Mouse (Mus musculus) Patski (cell line): Measurements from ENCODE around the gene A630095N17Rik. TPM values are rescaled to one million over a fixed set of nuclear protein-coding genes. Genes with fewer than 3 reads are reported as not detected.
A peak's percentile ranks its signal among the peaks of the same experiment; 100 is the strongest.

ENCODE experiments used
- ATAC-seq: fragments of 100-300 bp; one replicate; pipeline ENCODE4 v1.8.0; 2021
- CTCF ChIA-PET: fragments of 350-600 bp; sonication (Branson Sonifier 250); formaldehyde crosslinking; loops from one replicate; lab custom pipeline; 2022; ENCODE audit warnings: inconsistent platforms; lab: Charles Lee
- POLR2A ChIA-PET: fragments of 350-600 bp; sonication (Branson Sonifier 250); formaldehyde crosslinking; loops from one replicate; lab custom pipeline; 2022; ENCODE audit warnings: antibody characterized with exemption, inconsistent platforms; lab: Charles Lee
- DNase-seq: peaks from one replicate; pipeline ENCODE4 v3.0.0-alpha.2; 2011; ENCODE audit warnings: low read depth, low spot score
- H3K27me3 ChIP-seq: fragments of 371-371 bp; one replicate; pipeline ENCODE4 v1.5.1; 2021
- CTCF ChIP-seq: fragments of 100-300 bp; IDR thresholded peaks from one replicate; pipeline ENCODE4 v1.5.1; 2021
- in situ Hi-C: fragments of 300-500 bp; cut with MboI; formaldehyde crosslinking; loops from 3 replicates; pipeline ENCODE4 v1.11.1; 2018; ENCODE audit warnings: low pct_unique_long_range_greater_than_20kb, mixed read lengths
- polyA plus RNA-seq: library from polyadenylated mRNA; unstranded; gene quantifications from one replicate; pipeline ENCODE4 v1.2.3, GENCODE M21; 2021

A630095N17Rik gene
- polyA plus RNA-seq, 1 experiment from 2014 or later: 0.15 TPM

- CTCF ChIA-PET: no interaction called here
- POLR2A ChIA-PET: interaction anchor here (0.9 kb wide), 1 partner anchor 8 kb away, joined by 3 read pairs; no protein-coding TSS in a partner anchor
- DNase-seq (no peak), ATAC-seq (no peak)
- in situ Hi-C loops: no loop called here
- H3K27me3 ChIP-seq: no peaks in the 10 kb centered on the region
- TF ChIP-seq CTCF: no peak
Observed at GRCm38 (mm10) chr1:75226138-75226537, 5.8 kb downstream of the A630095N17Rik start.

GRCm38 (mm10) chr1:75225473-75225872 is 6.4 kb downstream of the A630095N17Rik start:
- ChIA-PET POLR2A (interaction anchor here (0.9 kb wide), 1 partner anchor 9 kb away, joined by 3 read pairs; no protein-coding TSS in a partner anchor), CTCF (no interaction called here)
- ATAC-seq (no peak), DNase-seq (no peak)
- TF ChIP-seq CTCF: no peak
- in situ Hi-C loops: no loop called here
- H3K27me3 ChIP-seq: no peaks in the 10 kb centered on the region

GRCm38 (mm10) chr1:75223532-75223931 is 8.4 kb downstream of the A630095N17Rik start:
- no peak for TF ChIP-seq CTCF
- CTCF ChIA-PET: no interaction called here
- no peaks in the 10 kb centered on the region for H3K27me3 ChIP-seq
- ATAC-seq (no peak), DNase-seq (no peak)
- in situ Hi-C loops: no loop called here
- POLR2A ChIA-PET: interaction anchor here (1.4 kb wide), 1 partner anchor 13 kb away, joined by 4 read pairs; the partner anchor contains the start of gene Dnajb2

- in situ Hi-C loops: no loop called here
- ChIA-PET POLR2A (interaction anchor here (1.4 kb wide), 1 partner anchor 13 kb away, joined by 4 read pairs; the partner anchor contains the start of gene Dnajb2), CTCF (no interaction called here)
- no peak for ATAC-seq
- H3K27me3 ChIP-seq: no peaks in the 10 kb centered on the region
- no peak for DNase-seq
- TF ChIP-seq CTCF: no peak
Observed at GRCm38 (mm10) chr1:75222926-75223325, 9.0 kb downstream of the A630095N17Rik start.

- no peaks in the 10 kb centered on the region for H3K27me3 ChIP-seq
- POLR2A ChIA-PET: no interaction called here
Observed at GRCm38 (mm10) chr1:75221538-75221937, 10.4 kb downstream of the A630095N17Rik start.

GRCm38 (mm10) chr1:75219531-75219930 is 12.4 kb downstream of the A630095N17Rik start, which contains the start of gene Tuba4a:
Tuba4a (minus strand) TSS chr1:75219865.
- no peak for DNase-seq

More at GRCm38 (mm10) chr1:75221538-75221937, 10.4 kb downstream of the A630095N17Rik start:
- no peak for TF ChIP-seq CTCF
- DNase-seq (no peak), ATAC-seq (peak; percentile 44)
- CTCF ChIA-PET: interaction anchor here (0.8 to 1.4 kb wide), 2 partner anchors 11 to 23 kb away, joined by 3 read pairs; no protein-coding TSS in a partner anchor
- in situ Hi-C loops: no loop called here

GRCm38 (mm10) chr1:75219078-75219477 is 12.8 kb downstream of the A630095N17Rik start:
- in situ Hi-C loops: no loop called here
- no peaks in the 10 kb centered on the region for H3K27me3 ChIP-seq
- ChIA-PET POLR2A (interaction anchor here (0.9 to 2.9 kb wide), 3 partner anchors 12 to 17 kb away, joined by 5 to 13 read pairs (median 6); partner anchors contain the start of genes A630095N17Rik and Dnajb2), CTCF (no interaction called here)
- DNase-seq (no peak), ATAC-seq (peak; percentile 57)
- TF ChIP-seq CTCF: no peak

More at GRCm38 (mm10) chr1:75219531-75219930, 12.4 kb downstream of the A630095N17Rik start, which contains the start of gene Tuba4a:
- TF ChIP-seq CTCF: no peak
- H3K27me3 ChIP-seq: no peaks in the 10 kb centered on the region
- CTCF ChIA-PET: interaction anchor here (0.8 to 0.9 kb wide), 3 partner anchors 9 to 32 kb away, joined by 3 to 5 read pairs (median 3); no protein-coding TSS in a partner anchor
- in situ Hi-C loops: no loop called here
- POLR2A ChIA-PET: interaction anchor here (0.9 to 2.9 kb wide), 3 partner anchors 12 to 17 kb away, joined by 5 to 13 read pairs (median 6); partner anchors contain the start of genes A630095N17Rik and Dnajb2
- ATAC-seq: no peak

- H3K27me3 ChIP-seq: no peaks in the 10 kb centered on the region
- no peak for ATAC-seq
- in situ Hi-C loops: no loop called here
Observed at GRCm38 (mm10) chr1:75218227-75219001, 13.5 kb downstream of the A630095N17Rik start.

GRCm38 (mm10) chr1:75217893-75218226 is 14.0 kb downstream of the A630095N17Rik start:
- ATAC-seq: no peak
- in situ Hi-C loops: no loop called here
- DNase-seq: no peak
- no peaks in the 10 kb centered on the region for H3K27me3 ChIP-seq
- ChIA-PET CTCF (no interaction called here), POLR2A (interaction anchor here (1.8 to 2.9 kb wide), 2 partner anchors 18 to 21 kb away, joined by 5 to 13 read pairs; partner anchors contain the start of gene Dnajb2)
- TF ChIP-seq CTCF: no peak

More at GRCm38 (mm10) chr1:75218227-75219001, 13.5 kb downstream of the A630095N17Rik start:
- TF ChIP-seq CTCF: no peak
- POLR2A ChIA-PET: interaction anchor here (0.9 to 2.9 kb wide), 4 partner anchors 12 to 20 kb away, joined by 5 to 13 read pairs (median 6); partner anchors contain the start of genes A630095N17Rik and Dnajb2
- no peak for DNase-seq
- CTCF ChIA-PET: no interaction called here

- no peak for TF ChIP-seq CTCF
- in situ Hi-C loops: no loop called here
Observed at GRCm38 (mm10) chr1:75216797-75217585, 14.9 kb downstream of the A630095N17Rik start.

More at GRCm38 (mm10) chr1:75216797-75217585, 14.9 kb downstream of the A630095N17Rik start:
- CTCF ChIA-PET: interaction anchor here (1.1 to 1.2 kb wide), 2 partner anchors 17 to 37 kb away, joined by 3 to 4 read pairs; no protein-coding TSS in a partner anchor
- H3K27me3 ChIP-seq: no peaks in the 10 kb centered on the region
- no peak for ATAC-seq
- no peak for DNase-seq
- POLR2A ChIA-PET: interaction anchor here (1.8 to 2.9 kb wide), 2 partner anchors 19 to 22 kb away, joined by 5 to 13 read pairs; partner anchors contain the start of gene Dnajb2
